ENCODE assay signal across 9 mouse cellular contexts in genomic region chr10:75860746-75861145, GRCm38 (mm10). TPM values are rescaled to one million over a fixed set of nuclear protein-coding genes. Genes with fewer than 3 reads are reported as not detected.
DNase-seq lines count a peak whose midpoint lies in the region; ATAC-seq and TF ChIP-seq lines count a peak whose summit lies in the region.
"Had no signal": no experiment of that assay in that cellular context is flagged by ENCODE, and none has a peak within 500 bp of the region (broad histone marks: within the 10 kb centered on the region; RNA-seq: fewer than 3 reads in every experiment).

No protein-coding gene starts in this region.

- peak overlapping the region; percentile 93; the same call in 1 of the 2 replicates for H3K9ac ChIP-seq in kidney, embryonic 16.5 days (replicated peaks; ENCODE audit: low read length)
- H3K9ac ChIP-seq in heart, embryonic 11.5 days (ENCODE audit: low read depth, low read length) = no peak overlapping the region
- H3K9ac ChIP-seq in limb, embryonic 15.5 days = no peak overlapping the region

- no peak for DNase-seq in kidney, postnatal 4 days
- DNase-seq in cerebellum, adult 2 months = peak; percentile 49 to 55
- DNase-seq in testis, postnatal 10 days (ENCODE audit: low spot score) = peak; percentile 60
- DNase-seq in left cerebral cortex, adult 9 months (ENCODE audit: low spot score in 2 of 2) = no peak
- no peak for DNase-seq in thymus, postnatal 4 days

- H3K27ac ChIP-seq in kidney, embryonic 16.5 days (ENCODE audit: low read length) = peak overlapping the region; percentile 95
- no peak overlapping the region; the same call in 1 of the 2 replicates for H3K27ac ChIP-seq in cerebellum, adult 2 months (ENCODE audit: insufficient read depth, low read length)
- peak overlapping the region; percentile 96 for H3K27ac ChIP-seq in heart, embryonic 11.5 days (ENCODE audit: low read depth, low read length)
- peak overlapping the region; percentile 95 for H3K27ac ChIP-seq in limb, embryonic 15.5 days

- no peak overlapping the region for H3K4me3 ChIP-seq in kidney, embryonic 16.5 days (ENCODE audit: low read length)
- no peak overlapping the region for H3K4me3 ChIP-seq in cerebellum, adult 2 months (replicated peaks; ENCODE audit: insufficient read depth, low read depth, low read length)
- no peak overlapping the region; the same call in 1 of the 2 replicates for H3K4me3 ChIP-seq in heart, embryonic 11.5 days (ENCODE audit: low read depth, low read length)
- peak overlapping the region; percentile 75; the same call in 1 of the 2 replicates for H3K4me3 ChIP-seq in limb, embryonic 15.5 days

- WGBS in kidney, embryonic 16.5 days = 40% methylated on average over 7 of the region's 7 CpGs
- 25% methylated on average over 7 of the region's 7 CpGs for WGBS in cerebellum, adult 2 months
- 26% methylated on average over 7 of the region's 7 CpGs for WGBS in heart, embryonic 11.5 days (ENCODE audit: insufficient replicate concordance)
- WGBS in limb, embryonic 15.5 days = 31% methylated on average over 7 of the region's 7 CpGs

- ATAC-seq in kidney, embryonic 16.5 days (ENCODE audit: low FRiP score, low TSS enrichment) = no peak
- 0 out of 2 replicates have a peak, but pooled peaks have one; percentile 16 for ATAC-seq in heart, embryonic 11.5 days (replicated peaks; ENCODE audit: insufficient number of reproducible peaks, low FRiP score, low TSS enrichment)
- no peak for ATAC-seq in limb, embryonic 15.5 days (ENCODE audit: insufficient number of reproducible peaks, low FRiP score, low TSS enrichment, low read depth)

- H3K36me3 ChIP-seq in kidney, embryonic 16.5 days (ENCODE audit: insufficient read depth, low read length) = peaks cover 17% of the 10 kb centered on the region
- H3K36me3 ChIP-seq in heart, embryonic 11.5 days (ENCODE audit: control insufficient read depth, insufficient read depth, low read length) = peaks cover 7% of the 10 kb centered on the region
- H3K36me3 ChIP-seq in limb, embryonic 15.5 days = peaks cover 15% of the 10 kb centered on the region

- TF ChIP-seq CTCF in cerebellum, adult 2 months (IDR thresholded peaks at IDR 0.05; ENCODE audit: borderline replicate concordance, insufficient read depth, low read depth, low read length) = no peak

- no peaks in the 10 kb centered on the region for H3K27me3 ChIP-seq in kidney, embryonic 16.5 days (ENCODE audit: insufficient read depth, low read length)
- H3K27me3 ChIP-seq in cerebellum, adult 2 months (ENCODE audit: control insufficient read depth, insufficient read depth, low read length) = no peaks in the 10 kb centered on the region
- H3K27me3 ChIP-seq in heart, embryonic 11.5 days (ENCODE audit: control insufficient read depth, insufficient read depth, low read length) = no peaks in the 10 kb centered on the region
- no peaks in the 10 kb centered on the region for H3K27me3 ChIP-seq in limb, embryonic 15.5 days

- TF ChIP-seq POLR2A in cerebellum, adult 2 months (IDR thresholded peaks at IDR 0.05; ENCODE audit: borderline replicate concordance, insufficient read depth, low read length) = no peak

- H3K9me3 ChIP-seq in kidney, embryonic 16.5 days (ENCODE audit: low read length) = no peaks in the 10 kb centered on the region
- no peaks in the 10 kb centered on the region for H3K9me3 ChIP-seq in heart, embryonic 11.5 days (replicated peaks; ENCODE audit: control insufficient read depth, low read length)
- H3K9me3 ChIP-seq in limb, embryonic 15.5 days = no peaks in the 10 kb centered on the region

- no peak overlapping the region for H3K4me2 ChIP-seq in kidney, embryonic 16.5 days (replicated peaks; ENCODE audit: low read depth, low read length)
- peak overlapping the region; percentile 88 for H3K4me2 ChIP-seq in heart, embryonic 11.5 days
- peak overlapping the region; percentile 65; the same call in 1 of the 2 replicates for H3K4me2 ChIP-seq in limb, embryonic 15.5 days

- H3K4me1 ChIP-seq in kidney, embryonic 16.5 days (ENCODE audit: insufficient read depth, low read length) = peaks cover 20% of the 10 kb centered on the region
- H3K4me1 ChIP-seq in cerebellum, adult 2 months (ENCODE audit: control insufficient read depth, insufficient read depth, low read length) = peaks cover 9% of the 10 kb centered on the region
- peaks cover 26% of the 10 kb centered on the region for H3K4me1 ChIP-seq in heart, embryonic 11.5 days (ENCODE audit: control insufficient read depth, insufficient read depth, low read length)
- peaks cover 27% of the 10 kb centered on the region for H3K4me1 ChIP-seq in limb, embryonic 15.5 days

RNA-seq across cellular contexts. Expression of gene Mif, which starts 0.7 kb away (rescaled TPM):
- polyA plus RNA-seq in kidney, embryonic 16.5 days (2015; fragmentation: Nextera tagmentation; extraction: Ambion mirVana) = 2,002 and 2,111 TPM in 2 replicates
- polyA plus RNA-seq in cerebellum, adult 2 months (2012; rRNA removed) = 1,309 and 1,339 TPM in 2 replicates
- polyA plus RNA-seq in heart, embryonic 11.5 days (2014; fragmentation: Nextera tagmentation; extraction: Ambion mirVana) = 2,705 and 2,898 TPM in 2 replicates
- polyA plus RNA-seq in limb, embryonic 15.5 days (2015; fragmentation: Nextera tagmentation; extraction: Ambion mirVana) = 1,299 and 1,540 TPM in 2 replicates

RNA-seq across cellular contexts. Expression of gene Gstt2, which starts 23.5 kb away (rescaled TPM):
- polyA plus RNA-seq in kidney, embryonic 16.5 days (2015; fragmentation: Nextera tagmentation; extraction: Ambion mirVana) = 53.0 and 56.2 TPM in 2 replicates
- polyA plus RNA-seq in cerebellum, adult 2 months (2012; rRNA removed) = 21.0 and 26.6 TPM in 2 replicates
- 8.7 and 8.8 TPM in 2 replicates for polyA plus RNA-seq in heart, embryonic 11.5 days (2014; fragmentation: Nextera tagmentation; extraction: Ambion mirVana)
- 11.3 and 14.5 TPM in 2 replicates for polyA plus RNA-seq in limb, embryonic 15.5 days (2015; fragmentation: Nextera tagmentation; extraction: Ambion mirVana)

RNA-seq across cellular contexts. Expression of gene Derl3, which starts 32.5 kb away (rescaled TPM):
- polyA plus RNA-seq in kidney, embryonic 16.5 days (2015; fragmentation: Nextera tagmentation; extraction: Ambion mirVana) = 4.0 and 4.4 TPM in 2 replicates
- 3.4 TPM in 2 replicates for polyA plus RNA-seq in cerebellum, adult 2 months (2012; rRNA removed)
- polyA plus RNA-seq in heart, embryonic 11.5 days (2014; fragmentation: Nextera tagmentation; extraction: Ambion mirVana) = 2.4 and 3.4 TPM in 2 replicates
- 2.7 and 3.2 TPM in 2 replicates for polyA plus RNA-seq in limb, embryonic 15.5 days (2015; fragmentation: Nextera tagmentation; extraction: Ambion mirVana)

RNA-seq across cellular contexts. Expression of gene Gstt4, which starts 38.4 kb away (rescaled TPM):
- not detected in 2 replicates for polyA plus RNA-seq in kidney, embryonic 16.5 days (2015; fragmentation: Nextera tagmentation; extraction: Ambion mirVana)
- 0.14 TPM in 1 of 2 replicates, not detected in the other for polyA plus RNA-seq in cerebellum, adult 2 months (2012; rRNA removed)
- not detected in 2 replicates for polyA plus RNA-seq in heart, embryonic 11.5 days (2014; fragmentation: Nextera tagmentation; extraction: Ambion mirVana)
- polyA plus RNA-seq in limb, embryonic 15.5 days (2015; fragmentation: Nextera tagmentation; extraction: Ambion mirVana) = not detected in 2 replicates
- polyA plus RNA-seq: large intestine, adult 2 months had no signal

Comparison
In these comparisons a context has a peak if more than half of its experiments do, and no peak if none do; other contexts are left out.
1. DNase-seq: peak in cerebellum, adult 2 months (2 of 2) and testis, postnatal 10 days (single experiment); none in kidney, postnatal 4 days (0 of 2), left cerebral cortex, adult 9 months (0 of 2) and thymus, postnatal 4 days (single experiment).